Mouse (Mus musculus): Measurements from ENCODE around the gene Sycp2l.
"Not testable (repeated sequence)": the region's sequence is repeated elsewhere in the genome, so short reads cannot be mapped to it uniquely, and the experiment has no call there.

Gene Sycp2l

DNA sequence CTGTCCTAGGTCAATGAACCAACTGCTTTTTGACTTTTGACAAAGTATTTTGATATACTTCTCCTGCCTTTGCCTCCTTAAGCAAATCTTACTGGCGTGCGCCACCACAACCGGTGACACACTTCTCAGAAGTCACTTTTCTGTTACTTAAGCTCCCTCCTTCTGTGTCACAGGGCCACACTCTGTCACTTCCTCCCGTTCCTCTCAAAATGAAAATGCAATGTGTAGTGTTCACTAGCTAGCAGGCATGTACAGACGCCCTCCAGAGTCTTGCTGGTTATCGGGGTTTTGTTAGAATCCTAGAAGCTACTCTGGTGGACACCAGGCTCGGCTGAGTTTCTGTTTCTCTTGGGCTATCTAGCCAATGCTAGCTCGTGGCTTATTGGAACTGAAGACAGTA is 14.2 kb downstream of the Sycp2l start:
- no peak for DNase-seq (ENCODE audit: low spot score)

DNA sequence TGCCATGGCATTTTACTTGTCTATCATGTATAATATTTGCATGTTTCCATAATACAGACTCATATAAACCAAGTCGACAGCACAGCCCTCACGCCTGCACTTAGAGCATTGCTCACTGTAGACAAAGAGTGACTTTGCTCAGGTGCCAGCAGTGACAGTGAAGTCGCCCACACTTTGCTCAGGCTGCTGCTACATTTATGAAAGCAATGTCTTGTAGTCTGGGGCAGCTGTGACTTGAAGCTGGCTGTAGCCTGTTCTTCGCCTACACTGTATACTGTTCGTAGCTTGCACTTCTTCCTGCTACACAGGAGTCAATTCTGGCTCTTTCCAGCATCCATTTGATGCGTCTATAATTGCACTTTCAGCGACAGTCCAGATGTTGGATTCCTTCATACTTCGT is 15.0 kb downstream of the Sycp2l start:
- DNase-seq (ENCODE audit: low spot score): no peak

DNA sequence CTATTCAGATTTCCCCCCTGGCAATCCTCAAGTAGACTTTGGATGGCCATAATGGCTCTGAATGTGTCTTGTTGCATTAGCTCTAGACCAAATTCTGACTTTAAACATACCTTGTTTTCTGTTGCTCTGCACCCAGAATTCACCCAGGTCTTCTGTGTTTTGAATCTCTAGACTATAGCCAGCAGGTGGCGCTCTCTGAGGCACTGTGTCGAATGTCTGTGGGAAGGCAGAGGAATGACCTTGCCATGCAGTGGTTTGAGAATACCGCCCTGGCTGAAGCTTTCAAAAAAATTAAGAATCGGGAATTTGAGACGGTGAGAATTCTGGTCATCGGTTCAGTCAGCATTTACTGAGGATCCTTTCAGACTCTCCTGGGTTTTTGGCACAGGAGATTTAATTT is 20.8 kb downstream of the Sycp2l start:
- DNase-seq (ENCODE audit: low spot score): peak; percentile 85

GRCm38 (mm10) chr13:41145433-41145970 is 31.4 kb downstream of the Sycp2l start:
- no peak for DNase-seq (ENCODE audit: low spot score)

- peak; percentile 73 for DNase-seq (ENCODE audit: low spot score)
Observed at GRCm38 (mm10) chr13:41146271-41146670, 32.2 kb downstream of the Sycp2l start.

GRCm38 (mm10) chr13:41153146-41153545 is 39.0 kb downstream of the Sycp2l start:
- DNase-seq (ENCODE audit: low spot score): no peak

- no peak for DNase-seq (ENCODE audit: low spot score)
Observed at GRCm38 (mm10) chr13:41158426-41158825, 44.3 kb downstream of the Sycp2l start.

DNA sequence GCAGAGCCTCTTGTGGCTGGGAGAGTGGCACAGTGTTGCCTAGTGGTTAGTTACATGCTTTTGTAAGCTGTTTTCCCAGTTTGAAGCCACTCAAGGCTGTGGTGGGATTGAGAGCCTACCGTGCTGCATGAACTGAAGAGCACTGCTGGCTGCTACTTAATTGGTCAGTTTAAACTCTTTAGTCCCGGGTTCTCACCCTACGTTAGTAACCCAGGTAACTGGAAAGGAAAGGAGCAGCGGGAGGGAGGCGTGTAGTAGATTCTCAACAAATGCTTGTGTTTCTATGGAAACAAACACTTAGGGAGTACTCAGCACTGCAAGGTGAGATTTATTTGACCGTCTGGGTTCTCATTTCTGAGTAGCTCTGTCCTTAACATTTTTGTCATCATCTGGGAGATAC is 73.8 kb downstream of the Sycp2l start:
- no peak for DNase-seq (ENCODE audit: low spot score)

- DNase-seq (ENCODE audit: low spot score): no peak
Observed at GRCm38 (mm10) chr13:41195640-41196333, 81.7 kb downstream of the Sycp2l start.

DNA sequence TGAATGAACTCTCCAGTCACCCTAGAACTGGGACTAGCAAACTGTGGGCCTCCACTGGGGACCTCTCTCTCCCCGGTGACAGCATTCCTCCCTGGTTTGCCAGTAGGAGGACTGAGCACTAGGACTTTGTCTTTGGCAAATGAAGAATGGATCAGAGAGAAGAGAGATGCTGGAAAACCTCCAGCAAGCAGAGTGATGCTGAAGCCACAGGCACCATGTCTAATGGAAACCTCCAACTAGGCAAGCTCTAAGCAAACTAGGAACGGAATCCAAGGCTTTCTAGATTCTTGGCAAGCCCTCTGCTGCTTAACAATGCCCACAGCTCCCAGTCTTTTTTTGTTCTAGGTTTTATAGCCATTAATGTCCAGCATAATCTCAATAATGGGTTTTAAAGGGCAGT is 86.8 kb downstream of the Sycp2l start:
- DNase-seq (ENCODE audit: low spot score): no peak

- DNase-seq (ENCODE audit: low spot score): no peak
Observed at GRCm38 (mm10) chr13:41203289-41203688, 89.2 kb downstream of the Sycp2l start.

DNA sequence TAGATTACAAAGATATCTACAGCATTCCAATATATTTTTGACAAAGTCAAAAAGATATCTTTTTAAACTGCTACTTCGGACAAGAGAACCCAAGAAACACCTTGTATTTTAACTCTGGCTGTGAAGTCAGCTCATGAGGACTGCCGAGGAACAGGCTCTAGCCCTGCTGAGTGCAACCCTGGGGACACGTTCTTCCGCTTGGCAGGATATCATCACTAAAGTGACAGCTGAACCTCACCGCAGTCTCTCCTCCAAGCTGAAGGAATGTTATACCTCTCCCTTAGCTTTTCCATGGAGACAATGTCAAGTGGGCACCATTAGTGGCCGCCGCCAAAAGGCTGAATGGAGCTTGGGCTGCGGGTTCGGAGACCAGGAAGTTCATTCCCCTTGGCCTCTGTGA is 89.6 kb downstream of the Sycp2l start:
- no peak for DNase-seq (ENCODE audit: low spot score)

DNA sequence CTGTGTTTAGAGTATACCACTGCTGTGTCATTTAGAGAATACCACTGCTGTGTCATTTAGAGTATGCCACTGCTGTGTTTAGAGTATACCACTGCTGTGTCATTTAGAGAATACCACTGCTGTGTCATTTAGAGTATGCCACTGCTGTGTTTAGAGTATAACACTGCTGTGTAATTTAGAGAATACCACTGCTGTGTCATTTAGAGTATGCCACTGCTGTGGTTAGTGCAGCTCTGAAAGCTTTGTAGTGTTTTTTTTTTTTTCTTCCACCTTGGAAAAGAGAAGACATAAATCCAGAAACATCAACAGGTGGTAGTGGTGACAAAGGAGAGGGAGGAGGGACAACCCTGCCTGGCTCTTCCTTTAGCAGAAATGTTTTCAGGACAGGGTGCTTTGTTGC is 91.5 kb downstream of the Sycp2l start:
- not testable (repeated sequence) for DNase-seq (ENCODE audit: low spot score)

GRCm38 (mm10) chr13:41206241-41206640 is 92.1 kb downstream of the Sycp2l start:
- no peak for DNase-seq (ENCODE audit: low spot score)

DNA sequence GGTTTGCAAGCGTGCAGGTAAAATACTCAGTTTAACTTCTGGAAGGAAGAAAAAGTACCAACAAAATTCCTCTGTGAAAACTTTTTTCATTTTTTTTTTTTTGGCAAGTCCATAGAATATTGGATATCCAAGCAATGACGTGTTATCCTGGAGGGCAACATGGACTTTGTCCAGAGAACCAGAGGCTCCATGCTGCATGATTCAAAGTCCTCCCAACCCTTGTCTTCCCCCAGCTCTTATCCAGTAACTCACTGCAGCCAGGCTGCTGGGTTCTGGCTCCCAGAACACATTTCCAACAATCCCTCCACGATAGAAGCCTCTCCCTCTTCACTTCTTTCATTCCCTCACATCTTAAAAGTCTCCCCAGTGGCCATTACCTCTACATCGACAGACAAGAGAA is 97.2 kb downstream of the Sycp2l start:
- no peak for DNase-seq (ENCODE audit: low spot score)

DNA sequence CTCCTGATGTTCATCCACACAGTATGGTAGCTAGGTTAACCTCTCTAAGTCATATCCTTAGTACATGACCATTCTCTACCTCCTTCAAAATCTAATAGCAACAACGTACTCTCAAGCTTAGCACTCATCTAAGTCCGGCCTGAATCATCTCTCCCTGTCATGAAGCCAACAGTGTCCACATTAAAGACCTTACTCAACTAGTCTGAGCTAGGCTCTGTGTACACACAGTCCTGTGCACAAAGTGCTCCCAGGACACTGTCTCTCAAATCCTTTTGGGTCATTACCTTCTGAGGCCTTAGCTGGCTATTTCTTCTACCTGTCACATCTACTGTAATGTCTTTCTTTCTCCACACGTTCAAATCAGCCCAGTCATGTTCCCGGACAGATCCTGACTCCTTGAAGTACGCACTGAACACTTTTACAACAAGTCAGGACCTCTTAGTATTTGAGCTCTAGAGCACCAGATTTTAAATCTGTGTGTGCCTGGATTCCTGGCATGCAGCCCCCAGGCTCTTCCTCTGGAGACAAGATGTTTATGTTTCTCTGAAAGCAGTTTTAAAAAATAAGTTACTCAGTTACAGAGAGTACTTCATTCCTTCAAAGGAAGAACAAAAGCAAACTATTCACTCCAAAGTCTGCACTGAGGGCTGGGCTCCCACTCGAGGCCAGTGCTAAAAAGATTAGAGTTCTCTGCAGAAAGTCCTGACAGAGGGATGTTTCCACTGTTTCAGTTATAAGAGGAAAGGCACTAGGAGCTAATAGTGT is 98.6 kb downstream of the Sycp2l start:
- DNase-seq (ENCODE audit: low spot score): peak; percentile 59

GRCm38 (mm10) chr13:41215669-41216068 is 101.6 kb downstream of the Sycp2l start:
- DNase-seq (ENCODE audit: low spot score): no peak

DNA sequence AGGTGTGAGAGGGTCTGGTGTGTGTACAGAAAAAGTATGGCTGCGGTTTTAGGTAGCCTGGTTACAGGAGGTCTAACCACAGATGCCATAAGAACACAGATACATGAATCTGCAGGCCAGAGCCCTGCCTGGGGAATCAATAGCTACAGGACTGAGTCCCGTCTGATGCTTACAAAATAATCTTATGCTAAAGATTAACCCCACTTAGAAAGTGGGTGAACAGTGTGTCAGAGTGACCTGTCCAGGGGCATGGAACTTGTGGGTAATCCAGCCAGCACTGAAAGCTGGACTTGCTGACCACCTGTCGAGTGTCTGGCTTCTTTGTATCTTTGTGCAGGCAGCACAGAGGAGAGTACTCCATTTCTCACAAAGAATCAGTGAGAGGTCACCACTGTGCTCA is 102.1 kb downstream of the Sycp2l start:
- no peak for DNase-seq (ENCODE audit: low spot score)

- DNase-seq (ENCODE audit: low spot score): no peak
Observed at GRCm38 (mm10) chr13:41219056-41219455, 104.9 kb downstream of the Sycp2l start.

DNA sequence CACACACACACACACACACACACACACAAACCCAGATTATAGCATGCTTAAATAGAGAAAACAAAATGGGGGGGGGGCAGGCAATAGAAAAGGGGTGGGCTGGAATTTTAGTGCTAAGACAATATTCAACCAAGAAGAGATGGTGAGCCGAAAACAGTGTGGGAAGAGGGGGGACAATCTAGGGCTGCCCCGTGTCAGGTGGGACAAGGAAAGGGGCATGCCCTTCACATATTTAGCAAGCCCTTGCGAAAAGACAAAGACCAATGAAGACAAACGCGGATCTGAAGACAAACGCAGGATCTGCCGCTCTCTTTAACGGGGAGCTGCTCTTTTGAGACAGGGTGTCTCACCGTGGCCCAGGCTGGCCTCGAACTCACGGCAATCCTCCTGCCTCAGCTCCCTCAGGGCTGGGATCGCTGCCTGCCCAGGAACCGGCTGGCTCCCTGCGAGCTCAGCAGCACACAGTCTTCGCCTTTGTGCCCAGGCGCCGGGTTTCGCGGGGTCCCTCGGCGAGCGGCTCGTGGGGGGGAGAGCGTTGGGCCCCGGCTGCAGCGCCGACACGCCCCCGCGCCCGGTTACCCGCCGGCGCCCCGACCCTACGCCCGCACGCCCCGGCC is 105.7 kb downstream of the Sycp2l start:
- DNase-seq (ENCODE audit: low spot score): no peak

GRCm38 (mm10) chr13:41220304-41220834 is 106.3 kb downstream of the Sycp2l start, which contains the start of gene Elovl2:
TSS of gene Elovl2 (minus strand) at chr13:41220405.
- peak; percentile 91 for DNase-seq (ENCODE audit: low spot score)
